Mouse (Mus musculus): ENCODE data around the gene Cbx5. TPM values are rescaled to one million over a fixed set of nuclear protein-coding genes. Genes with fewer than 3 reads are reported as not detected.

Cbx5 gene
- polyA plus RNA-seq, 1 experiment from 2014 or later = 188 TPM

- Histone ChIP-seq H3K9me3 (replicated peaks) (no peaks in the 10 kb centered on the region), H3K4me3 (no peak overlapping the region), H3K27ac (no peak overlapping the region), H3K36me3 (no peaks in the 10 kb centered on the region), H3K4me2 (replicated peaks) (no peak overlapping the region), H3K4me1 (no peaks in the 10 kb centered on the region; the same call in 1 of the 2 replicates), H3K9ac (no peak overlapping the region), H3K27me3 (no peaks in the 10 kb centered on the region)
- WGBS = 79% methylated on average over 2 of the region's 2 CpGs
- no peak for ATAC-seq (ENCODE audit: low FRiP score)
These were observed 10.7 kb downstream of the Cbx5 start for GRCm38 (mm10) chr15:103228904-103229303.

- Histone ChIP-seq H3K9me3 (replicated peaks) (no peaks in the 10 kb centered on the region), H3K27me3 (no peaks in the 10 kb centered on the region), H3K27ac (no peak overlapping the region), H3K4me2 (replicated peaks) (no peak overlapping the region), H3K4me3 (no peak overlapping the region), H3K4me1 (no peaks in the 10 kb centered on the region; the same call in 1 of the 2 replicates), H3K9ac (no peak overlapping the region), H3K36me3 (no peaks in the 10 kb centered on the region)
- ATAC-seq (ENCODE audit: low FRiP score) = no peak
- WGBS = 79% methylated on average over 2 of the region's 2 CpGs
These were observed 12.0 kb downstream of the Cbx5 start for GRCm38 (mm10) chr15:103227572-103227971.

GRCm38 (mm10) chr15:103227022-103227421 lies 12.6 kb downstream of the Cbx5 start:
- H3K9ac ChIP-seq = no peak overlapping the region
- no peaks in the 10 kb centered on the region; the same call in 1 of the 2 replicates for H3K4me1 ChIP-seq
- H3K27ac ChIP-seq = no peak overlapping the region
- no peaks in the 10 kb centered on the region for H3K9me3 ChIP-seq (replicated peaks)
- no peaks in the 10 kb centered on the region for H3K27me3 ChIP-seq
- ATAC-seq (ENCODE audit: low FRiP score) = no peak
- H3K4me2 ChIP-seq (replicated peaks) = no peak overlapping the region
- 89% methylated on average over 3 of the region's 3 CpGs for WGBS
- H3K36me3 ChIP-seq = no peaks in the 10 kb centered on the region
- H3K4me3 ChIP-seq = no peak overlapping the region

- H3K4me3 ChIP-seq = no peak overlapping the region
- H3K36me3 ChIP-seq = no peaks in the 10 kb centered on the region
- ATAC-seq (ENCODE audit: low FRiP score) = no peak
- H3K9ac ChIP-seq = no peak overlapping the region
- no peaks in the 10 kb centered on the region for H3K9me3 ChIP-seq (replicated peaks)
- no peak overlapping the region for H3K27ac ChIP-seq
- no peak overlapping the region for H3K4me2 ChIP-seq (replicated peaks)
- WGBS = 77% methylated on average over 2 of the region's 2 CpGs
- peaks cover 9% of the 10 kb centered on the region for H3K4me1 ChIP-seq
- no peaks in the 10 kb centered on the region for H3K27me3 ChIP-seq
These were observed 15.5 kb downstream of the Cbx5 start for GRCm38 (mm10) chr15:103224161-103224560.

GRCm38 (mm10) chr15:103221386-103221785 lies 18.2 kb downstream of the Cbx5 start:
- Histone ChIP-seq H3K9ac (no peak overlapping the region), H3K36me3 (no peaks in the 10 kb centered on the region), H3K27ac (peak overlapping the region; percentile 36; the same call in 1 of the 2 replicates), H3K4me3 (no peak overlapping the region), H3K27me3 (no peaks in the 10 kb centered on the region), H3K9me3 (replicated peaks) (no peaks in the 10 kb centered on the region), H3K4me2 (replicated peaks) (no peak overlapping the region), H3K4me1 (peaks cover 11% of the 10 kb centered on the region; the same call in 1 of the 2 replicates)
- no peak for ATAC-seq (ENCODE audit: low FRiP score)
- 100% methylated on average over 1 of the region's 1 CpGs for WGBS

- no peaks in the 10 kb centered on the region for H3K9me3 ChIP-seq (replicated peaks)
- H3K9ac ChIP-seq = no peak overlapping the region
- WGBS = 69% methylated on average over 3 of the region's 3 CpGs
- H3K27me3 ChIP-seq = no peaks in the 10 kb centered on the region
- peaks cover 16% of the 10 kb centered on the region for H3K4me1 ChIP-seq
- no peak for ATAC-seq (ENCODE audit: low FRiP score)
- no peak overlapping the region for H3K4me3 ChIP-seq
- H3K4me2 ChIP-seq (replicated peaks) = no peak overlapping the region
- H3K27ac ChIP-seq = peak overlapping the region; percentile 36
- H3K36me3 ChIP-seq = no peaks in the 10 kb centered on the region
These were observed 18.8 kb downstream of the Cbx5 start for GRCm38 (mm10) chr15:103220785-103221184.

GRCm38 (mm10) chr15:103216052-103216451 lies 23.6 kb downstream of the Cbx5 start:
- H3K4me1 ChIP-seq = peaks cover 31% of the 10 kb centered on the region

GRCm38 (mm10) chr15:103214971-103215907 lies 24.4 kb downstream of the Cbx5 start:
- Histone ChIP-seq H3K4me2 (replicated peaks) (peak overlapping the region; percentile 52), H3K4me3 (peak overlapping the region; percentile 39), H3K36me3 (peaks cover 26% of the 10 kb centered on the region), H3K27me3 (no peaks in the 10 kb centered on the region), H3K9ac (peak overlapping the region; percentile 47), H3K4me1 (peaks cover 27% of the 10 kb centered on the region), H3K9me3 (replicated peaks) (no peaks in the 10 kb centered on the region), H3K27ac (peak overlapping the region; percentile 92)
- ATAC-seq (ENCODE audit: low FRiP score) = peak; percentile 96
- WGBS = 0% methylated on average over 15 of the region's 15 CpGs

More at GRCm38 (mm10) chr15:103216052-103216451, 23.6 kb downstream of the Cbx5 start:
- no peaks in the 10 kb centered on the region for H3K27me3 ChIP-seq
- H3K4me3 ChIP-seq = no peak overlapping the region
- peak overlapping the region; percentile 8; the same call in 1 of the 2 replicates for H3K9ac ChIP-seq
- peaks cover 18% of the 10 kb centered on the region for H3K36me3 ChIP-seq
- no peak for ATAC-seq (ENCODE audit: low FRiP score)
- H3K27ac ChIP-seq = peak overlapping the region; percentile 92
- no peaks in the 10 kb centered on the region for H3K9me3 ChIP-seq (replicated peaks)
- H3K4me2 ChIP-seq (replicated peaks) = peak overlapping the region; percentile 52
- WGBS = 19% methylated on average over 2 of the region's 2 CpGs

GRCm38 (mm10) chr15:103214149-103214548 lies 25.5 kb downstream of the Cbx5 start:
- ATAC-seq (ENCODE audit: low FRiP score) = 0 out of 2 replicates have a peak, but pooled peaks have one; percentile 16

GRCm38 (mm10) chr15:103205156-103205555 lies 34.5 kb downstream of the Cbx5 start:
- H3K36me3 ChIP-seq = peaks cover 71% of the 10 kb centered on the region
- ATAC-seq (ENCODE audit: low FRiP score) = no peak

More at GRCm38 (mm10) chr15:103214149-103214548, 25.5 kb downstream of the Cbx5 start:
- Histone ChIP-seq H3K27ac (peak overlapping the region; percentile 78), H3K9me3 (replicated peaks) (no peaks in the 10 kb centered on the region), H3K9ac (peak overlapping the region; percentile 42; the same call in 1 of the 2 replicates), H3K4me2 (replicated peaks) (peak overlapping the region; percentile 52), H3K4me1 (peaks cover 27% of the 10 kb centered on the region), H3K36me3 (peaks cover 37% of the 10 kb centered on the region), H3K27me3 (no peaks in the 10 kb centered on the region), H3K4me3 (peak overlapping the region; percentile 27)
- WGBS = 26% methylated on average over 2 of the region's 2 CpGs

GRCm38 (mm10) chr15:103202088-103202793 lies 37.4 kb downstream of the Cbx5 start:
- Histone ChIP-seq H3K4me3 (no peak overlapping the region), H3K27ac (peak overlapping the region; percentile 35), H3K4me2 (replicated peaks) (no peak overlapping the region), H3K9ac (no peak overlapping the region), H3K4me1 (no peaks in the 10 kb centered on the region), H3K9me3 (replicated peaks) (no peaks in the 10 kb centered on the region), H3K27me3 (no peaks in the 10 kb centered on the region), H3K36me3 (peaks cover 71% of the 10 kb centered on the region)
- 61% methylated on average over 6 of the region's 6 CpGs for WGBS
- no peak for ATAC-seq (ENCODE audit: low FRiP score)

More at GRCm38 (mm10) chr15:103205156-103205555, 34.5 kb downstream of the Cbx5 start:
- Histone ChIP-seq H3K9me3 (replicated peaks) (no peaks in the 10 kb centered on the region), H3K9ac (no peak overlapping the region), H3K27me3 (no peaks in the 10 kb centered on the region), H3K27ac (no peak overlapping the region), H3K4me3 (no peak overlapping the region), H3K4me1 (no peaks in the 10 kb centered on the region), H3K4me2 (replicated peaks) (no peak overlapping the region)
- WGBS = 62% methylated on average over 2 of the region's 2 CpGs

- no peaks in the 10 kb centered on the region for H3K27me3 ChIP-seq
- peaks cover 70% of the 10 kb centered on the region for H3K36me3 ChIP-seq
- no peaks in the 10 kb centered on the region for H3K9me3 ChIP-seq (replicated peaks)
- no peak overlapping the region for H3K4me2 ChIP-seq (replicated peaks)
- no peak overlapping the region for H3K9ac ChIP-seq
- H3K27ac ChIP-seq = no peak overlapping the region
- no peak for ATAC-seq (ENCODE audit: low FRiP score)
- H3K4me3 ChIP-seq = no peak overlapping the region
- H3K4me1 ChIP-seq = no peaks in the 10 kb centered on the region
- WGBS = 87% methylated on average over 4 of the region's 4 CpGs
These were observed 41.8 kb downstream of the Cbx5 start for GRCm38 (mm10) chr15:103197785-103198184.

All from hindbrain, embryonic 12.5 days (tissue).